Mouse (Mus musculus) urinary bladder, postnatal 10 days (tissue): ENCODE measurements around the gene Pole4.

Experiments
- DNase-seq: peaks from one replicate; pipeline ENCODE4 v3.0.0; 2022; ENCODE audit warnings: low spot score

Gene Pole4

DNA sequence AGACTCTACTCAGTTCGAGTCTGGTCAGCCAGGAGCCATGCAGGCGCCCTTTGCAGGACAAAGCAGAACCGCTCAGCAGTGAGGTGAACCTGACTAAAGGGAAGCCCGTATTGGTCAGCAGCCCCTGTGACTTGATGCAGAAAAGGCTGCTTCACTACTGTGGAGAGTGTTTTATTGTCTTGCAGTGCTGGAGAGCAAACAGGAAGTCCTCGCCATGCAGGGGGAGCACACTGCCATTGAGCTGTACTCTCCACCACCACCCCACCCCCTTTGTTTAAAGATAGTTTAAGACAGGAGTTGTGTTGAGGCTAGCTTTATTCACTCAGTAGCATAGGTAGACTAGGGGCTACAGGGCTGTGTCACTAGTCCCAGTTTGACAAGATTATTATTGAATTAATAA lies at the start of gene Pole4:
Pole4 (minus strand) TSS at position 145 of the 400 bp plus-strand sequence.
- DNase-seq = no peak

DNA sequence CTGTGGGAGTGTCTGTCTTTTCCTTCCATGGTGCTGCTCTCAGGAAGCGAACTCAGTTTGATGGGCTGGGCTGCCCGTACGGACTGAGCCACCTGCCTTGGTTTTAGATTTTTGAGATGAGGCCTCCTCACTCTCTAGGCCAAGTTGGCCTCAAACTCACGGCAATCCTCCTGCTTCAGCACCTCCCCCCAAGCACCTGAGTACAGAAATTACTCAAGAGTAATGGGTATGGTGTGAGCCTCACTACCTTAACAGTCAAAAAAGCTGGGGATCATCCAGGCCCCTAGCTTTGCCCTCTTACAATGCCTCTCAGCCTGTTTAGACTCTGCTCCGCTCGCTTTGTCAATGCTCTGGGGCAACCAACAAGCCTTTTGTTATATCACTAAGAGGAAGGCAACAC lies 49.6 kb upstream of the Pole4 start:
- DNase-seq = no peak

DNA sequence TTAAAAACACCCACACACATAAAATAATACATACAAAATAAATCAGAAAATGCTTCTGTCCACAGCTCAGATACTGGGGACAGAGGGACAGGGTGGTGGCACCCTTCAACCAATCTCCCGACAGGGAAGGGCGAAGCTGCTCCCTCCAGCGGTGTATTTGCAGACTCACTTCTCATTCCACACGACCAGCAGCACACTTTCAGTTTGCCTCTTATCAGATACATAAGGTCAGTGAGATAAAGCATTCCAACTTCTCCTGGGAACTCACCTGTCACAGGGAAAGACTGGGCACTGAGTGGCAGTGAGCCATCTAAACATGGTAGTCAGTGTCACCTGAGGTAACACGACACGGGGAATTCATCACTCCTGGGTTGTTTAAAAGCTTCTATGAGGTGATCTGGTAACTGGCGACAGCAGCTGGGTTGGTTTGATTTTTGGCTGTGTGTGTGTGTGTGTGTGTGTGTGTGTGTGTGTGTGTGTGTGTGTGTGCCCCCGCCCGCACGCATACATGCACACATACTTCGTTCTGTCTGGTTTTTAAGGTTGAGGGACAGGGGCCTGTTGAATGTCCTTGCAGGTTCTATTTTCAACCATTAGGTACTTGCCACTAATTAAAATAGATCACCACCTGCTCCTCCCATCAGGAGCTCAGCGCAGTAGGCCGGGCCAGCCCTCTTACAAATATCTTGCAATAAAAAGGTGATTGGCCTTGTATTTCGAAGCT lies 48.6 kb upstream of the Pole4 start:
- DNase-seq = no peak

DNA sequence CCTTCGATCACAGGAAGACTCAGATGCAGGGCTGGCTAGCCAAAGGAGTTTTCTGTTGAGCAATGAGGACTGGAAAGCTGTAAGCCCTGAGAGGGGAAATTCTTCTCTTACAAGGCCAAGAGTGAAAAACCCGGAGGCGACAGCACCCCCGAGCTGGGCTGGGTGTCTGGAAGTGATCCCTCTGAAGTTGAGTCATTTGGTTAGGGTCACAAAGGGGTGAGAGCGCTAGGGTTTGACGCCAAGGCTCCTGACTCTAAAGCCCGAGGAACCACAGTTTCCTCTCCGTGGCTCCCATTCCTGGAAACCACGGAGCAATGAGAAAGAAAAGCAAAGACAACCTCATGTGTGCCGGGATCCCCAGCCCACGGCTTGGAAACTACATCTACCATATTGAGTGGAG lies 47.9 kb upstream of the Pole4 start:
- no peak for DNase-seq

DNA sequence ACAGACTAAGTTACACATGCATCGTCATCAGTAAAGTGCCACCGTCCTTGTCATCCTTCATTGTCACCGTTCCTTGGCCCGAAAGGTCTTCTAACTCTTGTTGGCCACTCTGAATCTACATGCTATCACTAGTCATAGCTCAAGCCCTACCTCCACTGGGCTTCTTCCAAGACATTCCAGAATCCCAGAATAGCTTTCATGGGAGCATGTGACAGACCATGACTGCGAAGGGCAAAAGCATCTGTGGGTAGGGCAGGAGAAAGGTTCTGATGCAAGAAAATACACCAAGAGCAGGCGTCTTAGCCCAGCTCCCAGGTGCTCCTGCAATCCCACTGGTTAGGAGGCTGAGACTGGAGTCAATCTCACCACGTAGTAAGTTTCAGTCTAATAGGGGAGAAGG lies 46.6 kb upstream of the Pole4 start:
- no peak for DNase-seq

- no peak for DNase-seq
Measured at GRCm38 (mm10) chr6:82751031-82751430, 45.9 kb upstream of the Pole4 start.

DNA sequence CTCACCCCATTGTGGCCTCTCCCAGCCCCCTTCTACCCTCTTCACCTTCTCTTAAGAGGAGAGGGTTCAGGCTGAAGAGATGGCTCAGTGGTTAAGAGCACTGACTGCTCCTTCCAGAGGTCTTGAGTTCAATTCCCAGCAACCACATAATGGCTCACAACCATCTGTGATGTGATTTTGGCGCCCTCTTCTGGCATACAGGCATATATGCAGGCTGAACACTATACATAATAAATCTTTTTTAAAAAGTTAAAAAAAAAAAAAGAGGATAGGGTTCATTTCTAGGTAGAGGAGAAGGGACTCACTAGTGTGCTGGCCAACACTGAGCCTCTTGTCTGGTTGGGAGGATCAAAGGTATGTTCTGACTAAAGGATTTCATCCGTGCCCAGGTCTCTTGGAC lies 44.9 kb upstream of the Pole4 start:
- DNase-seq = no peak

DNA sequence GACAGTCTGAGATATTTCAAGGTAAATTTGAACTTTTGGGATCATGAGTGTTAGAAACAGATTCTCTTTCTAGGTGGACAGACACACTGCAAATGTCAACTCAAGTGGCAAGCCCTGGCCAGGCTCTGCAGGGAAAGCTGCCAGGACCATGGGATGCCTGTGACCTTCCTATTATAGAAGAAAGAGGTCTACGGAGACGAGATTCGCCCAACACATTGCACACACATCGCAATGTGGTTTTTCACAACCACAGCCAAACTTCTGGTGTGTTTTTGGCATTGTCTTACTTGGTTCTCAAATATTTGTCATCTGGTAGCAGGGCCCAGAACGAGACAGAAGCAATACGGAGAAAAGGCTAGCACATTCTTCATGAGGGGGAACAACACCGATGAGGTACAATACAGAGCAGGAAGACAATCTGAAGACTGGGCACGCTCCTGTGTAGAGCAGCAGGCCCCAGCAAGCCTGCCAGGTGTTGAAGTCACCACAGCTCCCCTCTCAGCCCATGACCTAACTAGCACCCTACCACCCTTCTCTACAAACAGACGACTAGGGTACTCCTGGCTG lies 43.0 kb upstream of the Pole4 start:
- DNase-seq = no peak

DNA sequence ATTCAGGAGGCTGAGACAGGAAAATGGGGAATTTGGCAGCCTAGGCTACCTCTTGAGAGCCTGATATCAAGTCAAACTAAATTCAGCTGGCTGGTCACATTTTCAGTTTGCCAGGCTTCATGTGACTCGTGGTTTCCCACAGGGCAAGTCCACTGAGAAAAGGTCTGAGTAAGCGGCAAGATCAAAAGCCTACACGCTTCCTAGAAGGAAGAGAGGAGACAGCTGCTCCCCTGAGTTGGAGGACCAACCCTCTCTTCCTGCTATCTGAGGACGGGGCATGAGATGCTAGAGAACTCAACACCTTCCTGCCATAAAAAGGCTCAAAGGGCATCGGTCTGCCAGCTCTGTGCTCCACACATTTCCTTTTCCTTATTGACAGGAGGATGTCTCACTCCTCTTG lies 41.9 kb upstream of the Pole4 start:
- no peak for DNase-seq

DNA sequence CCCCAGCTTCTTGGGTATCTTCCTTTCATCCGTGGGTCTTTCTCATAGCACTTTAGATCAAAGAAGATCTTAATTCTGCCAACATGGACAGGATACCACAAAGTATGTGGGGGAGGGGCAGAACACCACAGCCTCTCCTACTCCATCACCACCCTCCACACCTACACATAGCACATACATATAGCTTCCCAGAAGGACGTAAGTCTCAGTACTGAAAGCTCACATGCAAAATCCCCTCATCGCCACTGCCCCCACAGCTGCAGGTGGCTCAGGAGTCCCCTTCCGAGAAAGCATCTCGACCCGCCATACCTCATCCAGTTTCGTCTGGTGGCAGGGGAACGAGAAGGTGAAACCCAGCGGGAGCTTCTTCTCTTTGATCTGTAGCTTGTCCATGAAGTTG lies 39.4 kb upstream of the Pole4 start:
- DNase-seq = no peak

- DNase-seq = no peak
Measured at GRCm38 (mm10) chr6:82741518-82741880, 36.3 kb upstream of the Pole4 start.

DNA sequence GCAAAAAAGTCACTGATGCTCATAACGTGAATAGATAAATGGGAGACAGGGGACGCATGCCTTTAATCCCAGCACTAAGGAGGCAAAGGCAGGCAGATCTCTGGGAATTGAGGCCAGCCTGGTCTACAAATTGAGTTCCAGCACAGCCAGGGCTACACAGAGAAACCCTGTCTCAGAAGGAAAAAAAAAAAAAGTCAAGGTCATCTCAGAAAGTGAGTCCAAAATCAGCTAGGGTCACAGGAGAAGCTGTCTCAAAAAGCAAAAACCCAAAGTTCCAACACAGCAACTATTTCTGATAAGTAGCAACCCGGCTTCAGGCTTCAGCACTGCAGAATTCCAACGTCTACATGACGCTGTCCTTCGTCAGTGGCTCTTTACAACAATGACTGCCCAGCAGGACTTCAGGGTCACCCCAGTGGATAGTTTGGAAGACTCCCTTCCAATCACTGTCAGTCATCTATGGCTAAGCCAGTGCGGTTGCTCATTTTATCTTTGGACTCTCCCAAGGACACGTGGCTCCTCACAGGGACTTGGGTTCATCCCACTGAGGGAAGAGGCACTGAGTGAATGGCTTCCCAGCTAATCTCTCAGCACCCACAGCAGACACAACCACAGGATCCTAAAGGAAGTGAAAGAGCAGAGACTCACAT lies 35.8 kb upstream of the Pole4 start:
- DNase-seq = no peak

GRCm38 (mm10) chr6:82740269-82740668 lies 35.1 kb upstream of the Pole4 start:
- no peak for DNase-seq

GRCm38 (mm10) chr6:82737634-82738540 lies 32.7 kb upstream of the Pole4 start:
- DNase-seq = no peak

- DNase-seq = no peak
Measured at GRCm38 (mm10) chr6:82736626-82737600, 31.7 kb upstream of the Pole4 start.

GRCm38 (mm10) chr6:82735347-82735746 lies 30.2 kb upstream of the Pole4 start:
- no peak for DNase-seq

- no peak for DNase-seq
Measured at GRCm38 (mm10) chr6:82728635-82729034, 23.5 kb upstream of the Pole4 start.

DNA sequence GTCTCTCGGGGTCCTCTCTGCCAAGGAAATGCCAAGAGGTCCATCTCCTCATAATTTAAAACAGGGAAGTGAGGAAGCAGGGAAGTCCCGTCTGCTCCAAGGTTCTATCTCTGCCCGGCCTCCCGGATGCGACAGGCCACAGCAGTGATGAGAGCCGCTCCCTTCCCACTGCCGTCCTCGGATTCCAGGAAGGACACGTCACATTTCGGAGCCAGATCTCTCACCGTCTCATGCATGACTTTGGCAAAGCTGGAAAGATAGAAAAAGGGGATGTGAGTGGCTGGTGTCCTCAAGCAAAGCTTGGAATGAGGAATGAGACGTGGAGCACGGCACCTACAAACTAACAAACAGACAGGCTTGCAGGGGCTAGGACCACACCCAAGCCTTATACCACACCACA lies 22.0 kb upstream of the Pole4 start:
- DNase-seq = no peak

DNA sequence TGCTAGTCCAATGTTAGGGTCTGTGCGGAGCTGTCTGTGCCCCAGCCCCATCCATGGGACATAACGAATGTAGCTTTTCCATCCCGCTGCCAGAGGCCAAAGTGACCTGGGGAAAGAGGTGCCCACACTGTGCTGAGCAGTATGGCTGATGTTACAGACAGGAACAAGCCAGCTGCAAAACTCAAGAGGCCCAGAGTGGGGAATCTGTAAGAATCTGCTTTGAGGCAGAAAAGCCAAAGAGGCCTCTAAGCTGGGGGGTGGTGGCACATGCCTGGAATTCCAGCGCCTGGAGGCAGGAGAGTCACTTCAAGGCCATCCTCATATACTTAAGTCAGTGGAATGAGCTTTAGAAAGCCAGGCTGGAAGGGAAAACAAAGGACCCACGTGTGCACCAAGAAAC lies 18.2 kb upstream of the Pole4 start:
- no peak for DNase-seq

- DNase-seq = no peak
Measured at GRCm38 (mm10) chr6:82716126-82716525, 11.0 kb upstream of the Pole4 start.

DNA sequence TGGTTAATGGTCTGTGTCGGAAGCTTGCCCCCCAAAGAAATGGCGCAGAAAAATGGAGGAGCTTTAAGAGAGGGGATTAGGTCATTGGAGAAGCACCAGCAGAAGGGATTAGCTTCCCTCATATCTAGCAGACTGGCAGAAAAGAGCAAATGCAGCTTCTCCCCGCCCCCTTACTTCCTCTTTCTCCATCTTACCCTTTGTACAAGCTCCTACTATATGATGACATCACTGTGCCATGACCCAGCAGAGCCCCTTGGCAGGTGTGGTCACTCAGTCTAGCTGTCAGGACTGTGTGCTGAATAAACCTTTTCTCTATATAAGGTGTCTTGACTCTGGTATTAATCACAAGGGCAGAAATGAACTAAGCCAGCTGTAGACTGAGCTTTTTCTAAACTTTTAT lies 10.5 kb upstream of the Pole4 start:
- DNase-seq = no peak
